Mouse (Mus musculus) adipocyte (in vitro differentiated cells): ENCODE data around the gene Hist1h2ah.
"Not testable (repeated sequence)": the region's sequence is repeated elsewhere in the genome, so short reads cannot be mapped to it uniquely, and the experiment has no call there.

ENCODE experiments used
- DNase-seq: peaks from one replicate; pipeline ENCODE4 v3.0.0-alpha.2; 2016; ENCODE audit warnings: low spot score

Hist1h2ah gene

GRCm38 (mm10) chr13:22035267-22036148 lies at the start of gene Hist1h2ah, which contains the start of gene Hist1h2bk:
Hist1h2ah (minus strand) TSS chr13:22035568.
Hist1h2bk (plus strand) TSS chr13:22035870.
- DNase-seq: peak; percentile 95

GRCm38 (mm10) chr13:22084140-22084539 lies 48.8 kb upstream of the Hist1h2ah start, which contains the start of gene Vmn1r188:
Vmn1r188 (plus strand) TSS chr13:22084440.
- DNase-seq: not testable (repeated sequence)

GRCm38 (mm10) chr13:22063468-22063867 lies 28.1 kb upstream of the Hist1h2ah start:
- DNase-seq: no peak

GRCm38 (mm10) chr13:22061422-22061821 lies 26.1 kb upstream of the Hist1h2ah start:
- DNase-seq: no peak

- DNase-seq: no peak
Measured at GRCm38 (mm10) chr13:22053754-22054153, 18.4 kb upstream of the Hist1h2ah start.

- no peak for DNase-seq
Measured at GRCm38 (mm10) chr13:22051523-22051859, 16.1 kb upstream of the Hist1h2ah start.

GRCm38 (mm10) chr13:22050591-22051522 lies 15.5 kb upstream of the Hist1h2ah start:
- peak; percentile 51 for DNase-seq

- DNase-seq: no peak
Measured at GRCm38 (mm10) chr13:22049737-22050440, 14.5 kb upstream of the Hist1h2ah start.

- no peak for DNase-seq
Measured at GRCm38 (mm10) chr13:22049041-22049440, 13.7 kb upstream of the Hist1h2ah start.

GRCm38 (mm10) chr13:22045311-22045710 lies 9.9 kb upstream of the Hist1h2ah start:
- DNase-seq: no peak

GRCm38 (mm10) chr13:22044432-22045155 lies 9.2 kb upstream of the Hist1h2ah start:
- DNase-seq: no peak

GRCm38 (mm10) chr13:22043503-22044431 lies 8.4 kb upstream of the Hist1h2ah start:
- peak; percentile 78 for DNase-seq

- DNase-seq: peak; percentile 98
Measured at GRCm38 (mm10) chr13:22042568-22043502, 7.5 kb upstream of the Hist1h2ah start, which contains the start of the genes Hist1h2ag and Hist1h2bj. Hist1h2ag (minus strand) TSS chr13:22042944. Hist1h2bj (plus strand) TSS chr13:22043214.

GRCm38 (mm10) chr13:22041651-22042567 lies 6.5 kb upstream of the Hist1h2ah start:
- DNase-seq: peak; percentile 52

GRCm38 (mm10) chr13:22041142-22041536 lies 5.8 kb upstream of the Hist1h2ah start, which contains the start of gene Hist1h4i:
Hist1h4i (minus strand) TSS chr13:22041362.
- peak; percentile 98 for DNase-seq

- peak; percentile 47 for DNase-seq
Measured at GRCm38 (mm10) chr13:22040464-22041141, 5.2 kb upstream of the Hist1h2ah start.

GRCm38 (mm10) chr13:22039951-22040463 lies 4.6 kb upstream of the Hist1h2ah start:
- DNase-seq: no peak
